Mouse (Mus musculus): Measurements from ENCODE around the gene Gdf7. TPM values are rescaled to one million over a fixed set of nuclear protein-coding genes. Genes with fewer than 3 reads are reported as not detected.

Gene Gdf7
- polyA plus RNA-seq, 1 experiment from 2014 or later, result 0.14 TPM

- H3K4me3 ChIP-seq (ENCODE audit: low read depth, low read length), result no peak overlapping the region
- no peak for ATAC-seq (replicated peaks; ENCODE audit: insufficient number of reproducible peaks, low FRiP score, low TSS enrichment)
- H3K4me1 ChIP-seq (ENCODE audit: control insufficient read depth, insufficient read depth, low read length), result peaks cover 9% of the 10 kb centered on the region
- H3K9ac ChIP-seq (ENCODE audit: low read depth, low read length), result no peak overlapping the region
- no peaks in the 10 kb centered on the region for H3K27me3 ChIP-seq (ENCODE audit: control insufficient read depth, insufficient read depth, low read length)
- H3K36me3 ChIP-seq (ENCODE audit: control insufficient read depth, insufficient read depth, low read length), result no peaks in the 10 kb centered on the region
- H3K9me3 ChIP-seq (replicated peaks; ENCODE audit: control insufficient read depth, low read length), result no peaks in the 10 kb centered on the region
- H3K27ac ChIP-seq (ENCODE audit: low read depth, low read length), result peak overlapping the region; percentile 35; the same call in 1 of the 2 replicates
- no peak overlapping the region for H3K4me2 ChIP-seq
- WGBS (ENCODE audit: insufficient replicate concordance), result 65% methylated on average over 6 of the region's 6 CpGs
These were observed 28.1 kb downstream of the Gdf7 start for GRCm38 (mm10) chr12:8273471-8274171.

- Histone ChIP-seq H3K4me2 (no peak overlapping the region), H3K4me3 (ENCODE audit: low read depth, low read length) (no peak overlapping the region), H3K36me3 (ENCODE audit: control insufficient read depth, insufficient read depth, low read length) (no peaks in the 10 kb centered on the region), H3K9ac (ENCODE audit: low read depth, low read length) (no peak overlapping the region), H3K27me3 (ENCODE audit: control insufficient read depth, insufficient read depth, low read length) (no peaks in the 10 kb centered on the region), H3K27ac (ENCODE audit: low read depth, low read length) (no peak overlapping the region), H3K4me1 (ENCODE audit: control insufficient read depth, insufficient read depth, low read length) (peaks cover 6% of the 10 kb centered on the region), H3K9me3 (replicated peaks; ENCODE audit: control insufficient read depth, low read length) (no peaks in the 10 kb centered on the region)
- ATAC-seq (replicated peaks; ENCODE audit: insufficient number of reproducible peaks, low FRiP score, low TSS enrichment), result no peak
- WGBS (ENCODE audit: insufficient replicate concordance), result 66% methylated on average over 2 of the region's 2 CpGs
These were observed 30.3 kb downstream of the Gdf7 start for GRCm38 (mm10) chr12:8271405-8271804.

- Histone ChIP-seq H3K4me2 (no peak overlapping the region), H3K36me3 (ENCODE audit: control insufficient read depth, insufficient read depth, low read length) (no peaks in the 10 kb centered on the region), H3K27me3 (ENCODE audit: control insufficient read depth, insufficient read depth, low read length) (no peaks in the 10 kb centered on the region), H3K27ac (ENCODE audit: low read depth, low read length) (no peak overlapping the region), H3K9ac (ENCODE audit: low read depth, low read length) (no peak overlapping the region), H3K4me1 (ENCODE audit: control insufficient read depth, insufficient read depth, low read length) (peaks cover 9% of the 10 kb centered on the region), H3K4me3 (ENCODE audit: low read depth, low read length) (no peak overlapping the region), H3K9me3 (replicated peaks; ENCODE audit: control insufficient read depth, low read length) (no peaks in the 10 kb centered on the region)
- no peak for ATAC-seq (replicated peaks; ENCODE audit: insufficient number of reproducible peaks, low FRiP score, low TSS enrichment)
- WGBS (ENCODE audit: insufficient replicate concordance), result 94% methylated on average over 11 of the region's 11 CpGs
These were observed 32.1 kb downstream of the Gdf7 start for GRCm38 (mm10) chr12:8269627-8270026.

GRCm38 (mm10) chr12:8266311-8266710 is 35.4 kb downstream of the Gdf7 start:
- Histone ChIP-seq H3K4me3 (ENCODE audit: low read depth, low read length) (no peak overlapping the region), H3K27ac (ENCODE audit: low read depth, low read length) (peak overlapping the region; percentile 29; the same call in 1 of the 2 replicates), H3K4me2 (no peak overlapping the region), H3K4me1 (ENCODE audit: control insufficient read depth, insufficient read depth, low read length) (peaks cover 5% of the 10 kb centered on the region; the same call in 1 of the 2 replicates), H3K9me3 (replicated peaks; ENCODE audit: control insufficient read depth, low read length) (no peaks in the 10 kb centered on the region), H3K27me3 (ENCODE audit: control insufficient read depth, insufficient read depth, low read length) (no peaks in the 10 kb centered on the region), H3K36me3 (ENCODE audit: control insufficient read depth, insufficient read depth, low read length) (no peaks in the 10 kb centered on the region), H3K9ac (ENCODE audit: low read depth, low read length) (no peak overlapping the region)
- 62% methylated on average over 7 of the region's 7 CpGs for WGBS (ENCODE audit: insufficient replicate concordance)
- no peak for ATAC-seq (replicated peaks; ENCODE audit: insufficient number of reproducible peaks, low FRiP score, low TSS enrichment)

- WGBS (ENCODE audit: insufficient replicate concordance), result 76% methylated on average over 2 of the region's 2 CpGs
These were observed 41.5 kb downstream of the Gdf7 start for GRCm38 (mm10) chr12:8260297-8260696.

More at GRCm38 (mm10) chr12:8260297-8260696, 41.5 kb downstream of the Gdf7 start:
- H3K4me2 ChIP-seq, result no peak overlapping the region
- no peak overlapping the region for H3K4me3 ChIP-seq (ENCODE audit: low read depth, low read length)
- peaks cover 2% of the 10 kb centered on the region; the same call in 1 of the 2 replicates for H3K4me1 ChIP-seq (ENCODE audit: control insufficient read depth, insufficient read depth, low read length)
- no peak for ATAC-seq (replicated peaks; ENCODE audit: insufficient number of reproducible peaks, low FRiP score, low TSS enrichment)
- no peaks in the 10 kb centered on the region for H3K36me3 ChIP-seq (ENCODE audit: control insufficient read depth, insufficient read depth, low read length)
- no peak overlapping the region for H3K27ac ChIP-seq (ENCODE audit: low read depth, low read length)
- H3K9me3 ChIP-seq (replicated peaks; ENCODE audit: control insufficient read depth, low read length), result no peaks in the 10 kb centered on the region
- H3K27me3 ChIP-seq (ENCODE audit: control insufficient read depth, insufficient read depth, low read length), result no peaks in the 10 kb centered on the region
- H3K9ac ChIP-seq (ENCODE audit: low read depth, low read length), result no peak overlapping the region

Other genes starting within 250 kb of the Gdf7 start
- gene Ldah, start 93.8 kb downstream of the Gdf7 start, polyA plus RNA-seq (2014; fragmentation: Nextera tagmentation; extraction: Ambion mirVana), result 55.3 and 59.2 TPM in 2 replicates
- 9.8 and 12.7 TPM in 2 replicates for gene Hs1bp3, start 11.5 kb upstream of the Gdf7 start, polyA plus RNA-seq (2014; fragmentation: Nextera tagmentation; extraction: Ambion mirVana)
- 54.8 and 57.2 TPM in 2 replicates for gene Rhob, start 198.1 kb upstream of the Gdf7 start, polyA plus RNA-seq (2014; fragmentation: Nextera tagmentation; extraction: Ambion mirVana)